Mouse (Mus musculus) cerebellum, postnatal 14 days (tissue): ENCODE measurements at regions not wholly inside any gene's neighbourhood (a gene's known extent, or its start where the extent isn't known, plus 50 kb on each side); places are given as distances from the start of the nearest gene placed in this dataset.
A peak's percentile ranks its signal among the peaks of the same experiment; 100 is the strongest.

Experiments used
- DNase-seq, 2 experiments: peaks; one replicate each; pipeline ENCODE4 v3.0.0; 2021; ENCODE audit warnings: mixed read lengths in 2 of 2

DNA sequence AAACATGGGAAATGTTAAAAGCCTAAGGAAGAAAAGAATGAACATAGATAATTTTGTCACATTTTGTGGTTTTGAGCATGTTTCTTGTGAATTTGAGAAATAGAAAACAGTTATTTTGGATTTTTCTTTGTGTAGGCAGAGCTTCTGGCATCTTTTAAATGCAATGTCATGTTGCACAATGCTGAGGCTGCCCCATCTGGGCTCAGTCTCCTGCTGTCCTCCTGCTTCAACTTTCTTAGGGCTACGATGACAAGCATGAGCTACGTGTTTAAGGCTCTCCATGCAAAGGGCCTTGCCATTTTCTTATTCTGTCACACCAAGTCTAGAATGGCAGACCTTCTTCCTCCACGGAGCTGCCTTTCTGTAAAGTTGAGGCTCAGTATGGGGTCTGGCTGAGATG lies 1141.6 kb upstream of the A1bg start:
- DNase-seq, result no peak

DNA sequence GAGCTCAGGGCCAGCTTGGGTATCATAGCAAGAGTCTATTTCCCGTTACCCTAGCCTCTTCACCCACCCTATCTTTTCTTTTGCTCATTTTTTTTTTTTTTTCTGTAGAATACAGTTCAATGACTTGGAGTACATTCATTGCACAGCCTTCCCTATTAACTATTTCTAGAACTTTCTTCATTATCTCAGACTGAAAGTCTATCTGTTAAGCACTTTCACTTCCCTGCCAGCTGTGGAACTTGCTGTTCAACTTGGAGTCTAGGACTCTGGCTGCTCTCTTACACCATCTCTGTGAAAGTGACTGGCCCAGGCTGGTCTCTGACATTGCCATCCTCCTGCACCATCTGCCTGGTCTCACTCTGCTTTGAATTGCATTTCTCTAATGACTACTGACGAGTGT lies 1134.6 kb upstream of the A1bg start:
- DNase-seq, result no peak

DNA sequence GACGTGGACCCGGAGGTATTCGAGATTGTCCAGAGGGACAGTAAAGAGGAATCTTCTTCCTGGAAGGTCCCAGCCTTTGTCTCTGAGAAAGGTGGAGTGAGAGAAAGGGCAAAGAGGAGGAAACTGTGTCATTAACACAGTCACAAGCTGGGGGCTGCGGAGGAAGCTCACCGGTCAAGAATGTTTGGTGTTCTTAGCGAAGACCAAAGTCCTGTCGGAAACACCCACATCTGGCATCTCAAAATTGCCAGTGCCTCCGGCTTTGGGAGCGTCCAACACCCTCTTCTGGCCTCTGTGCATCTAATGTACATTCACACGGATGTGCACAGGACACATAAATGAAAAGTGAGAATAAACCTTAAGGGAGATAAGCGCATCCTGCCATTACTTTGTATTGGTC lies 1134.1 kb upstream of the A1bg start:
- no peak for DNase-seq

DNA sequence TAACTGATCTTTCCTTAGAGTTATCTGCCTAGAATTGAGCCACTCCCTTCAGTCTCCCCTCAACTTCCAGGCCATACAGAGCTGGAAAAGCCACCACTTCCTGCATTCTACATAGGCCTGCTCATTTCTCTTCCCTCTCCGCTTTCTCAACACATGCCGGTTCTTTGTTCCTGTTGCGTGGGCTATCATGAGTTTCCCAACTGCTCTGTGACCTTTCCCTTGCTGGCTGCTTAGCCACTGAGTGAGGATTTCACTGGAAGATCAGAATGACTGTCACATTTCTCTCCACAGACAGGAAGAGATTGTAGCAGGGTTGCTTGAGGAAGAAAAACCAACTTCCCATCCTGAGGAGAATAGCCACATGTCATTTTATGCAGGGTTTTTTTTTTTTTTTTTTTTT lies 1133.6 kb upstream of the A1bg start:
- DNase-seq, result no peak

DNA sequence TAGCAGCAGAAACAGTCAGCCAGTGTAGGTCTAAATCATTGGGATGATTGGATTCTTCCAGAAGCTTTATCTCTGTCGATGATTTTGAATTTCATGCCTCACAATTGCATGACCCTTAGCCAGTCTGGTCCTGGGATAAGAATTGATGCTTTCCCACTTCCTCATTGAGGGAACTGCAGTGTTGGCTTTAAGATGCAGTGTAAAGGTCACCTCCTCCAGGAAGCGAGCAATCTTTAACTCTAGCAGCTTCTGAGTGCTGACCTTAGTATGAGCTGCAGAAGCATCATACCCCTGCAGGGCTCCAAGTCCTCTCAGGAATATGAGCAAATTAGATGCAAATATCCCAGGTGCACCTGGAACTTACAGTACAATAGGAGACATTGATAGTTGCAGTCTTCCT lies 1132.2 kb upstream of the A1bg start:
- DNase-seq, result no peak

DNA sequence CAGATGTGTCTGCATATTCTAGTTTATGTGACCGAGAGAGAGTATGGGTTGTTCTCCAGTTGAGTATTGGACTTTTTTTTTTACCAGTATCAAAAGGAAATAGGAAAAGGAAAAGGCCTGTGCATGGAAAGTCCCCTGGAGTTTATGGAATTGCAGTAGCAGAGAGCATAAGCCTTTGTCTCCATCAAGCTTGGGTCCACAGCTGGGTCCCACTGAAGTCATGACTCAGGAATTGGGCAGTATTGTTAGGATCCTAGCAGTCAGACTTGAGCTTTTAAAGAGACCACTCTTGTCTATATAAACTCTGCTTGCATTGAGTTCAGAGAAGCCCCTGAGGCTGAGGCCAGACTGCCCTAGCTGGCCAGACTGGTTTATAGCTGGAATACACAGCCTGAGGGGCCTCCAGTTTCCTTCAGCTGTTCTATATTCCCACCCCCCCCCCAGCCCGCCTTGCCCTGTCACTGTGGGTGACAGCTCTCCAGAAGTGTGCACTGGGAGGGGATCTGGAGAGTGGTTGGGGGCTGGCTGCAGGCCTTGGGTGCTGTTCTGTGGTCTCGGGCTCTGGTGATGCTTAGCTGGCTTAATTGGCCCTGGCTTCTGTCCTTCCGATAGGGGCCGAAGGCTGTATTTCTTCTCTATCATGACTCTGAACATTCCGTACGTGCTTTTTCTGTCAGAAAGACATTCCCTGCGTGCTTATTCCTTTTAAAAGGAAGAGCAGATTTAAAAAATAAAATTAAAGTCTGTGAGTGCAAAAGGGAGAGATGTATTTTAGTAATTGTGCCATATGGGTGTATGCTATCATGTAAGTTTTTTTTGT lies 1130.8 kb upstream of the A1bg start:
- DNase-seq, result no peak

DNA sequence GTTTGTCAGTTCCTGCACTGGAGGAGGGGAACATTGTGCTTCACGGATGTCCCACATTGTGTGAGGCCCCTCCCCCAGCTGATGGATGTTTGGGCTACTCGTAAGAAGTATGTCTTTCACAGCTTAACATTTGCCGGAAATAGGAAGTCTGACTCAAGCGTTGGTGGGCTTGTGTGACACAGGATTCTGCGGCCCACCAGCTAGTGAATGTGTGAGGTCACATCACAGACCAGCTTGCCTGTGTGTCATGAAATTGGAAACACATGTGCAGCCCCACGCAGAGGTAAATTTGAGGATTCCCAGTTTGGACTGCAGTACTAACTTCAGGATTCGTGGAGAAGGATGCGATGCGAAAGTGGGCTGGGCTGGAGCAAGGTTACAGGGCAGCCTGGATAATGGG lies 1126.6 kb upstream of the A1bg start:
- DNase-seq, result no peak

- no peak for DNase-seq
Measured at GRCm38 (mm10) chr15:62048981-62049380, 1126.2 kb upstream of the A1bg start.

GRCm38 (mm10) chr15:62046276-62046675 lies 1123.5 kb upstream of the A1bg start:
- no peak for DNase-seq

DNA sequence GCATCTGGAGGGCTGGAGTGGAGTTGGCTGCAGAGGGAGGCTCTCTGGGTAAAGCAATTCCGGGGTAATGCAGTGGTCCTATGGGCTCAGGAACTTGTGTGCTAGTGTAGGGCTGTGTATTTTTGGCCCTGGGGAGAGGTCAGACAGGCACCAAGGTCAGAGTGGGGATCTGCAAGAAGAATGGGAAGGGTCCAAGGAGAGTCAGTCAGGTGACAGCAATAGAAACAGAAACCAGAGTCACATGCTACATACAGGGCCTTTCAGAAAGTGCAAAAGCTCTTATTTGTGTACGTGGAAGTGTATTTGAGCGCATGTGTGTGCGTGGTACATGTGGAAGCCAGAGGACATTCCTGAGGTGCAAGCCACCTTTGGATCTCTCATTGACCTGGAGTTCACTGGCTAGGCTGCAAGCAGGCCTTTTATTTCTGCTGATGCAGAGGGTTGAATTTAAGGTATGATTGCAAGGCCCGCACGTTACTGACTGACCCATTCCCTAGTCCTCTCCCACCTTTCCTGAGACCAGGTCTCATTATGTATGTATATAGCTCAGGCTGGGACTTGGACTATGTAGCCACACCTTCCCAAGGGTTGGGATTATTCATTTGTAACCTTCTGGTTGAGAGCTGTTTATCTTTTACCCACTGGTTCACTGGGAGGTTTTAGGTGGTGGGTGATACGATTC lies 1122.0 kb upstream of the A1bg start:
- DNase-seq, result no peak

DNA sequence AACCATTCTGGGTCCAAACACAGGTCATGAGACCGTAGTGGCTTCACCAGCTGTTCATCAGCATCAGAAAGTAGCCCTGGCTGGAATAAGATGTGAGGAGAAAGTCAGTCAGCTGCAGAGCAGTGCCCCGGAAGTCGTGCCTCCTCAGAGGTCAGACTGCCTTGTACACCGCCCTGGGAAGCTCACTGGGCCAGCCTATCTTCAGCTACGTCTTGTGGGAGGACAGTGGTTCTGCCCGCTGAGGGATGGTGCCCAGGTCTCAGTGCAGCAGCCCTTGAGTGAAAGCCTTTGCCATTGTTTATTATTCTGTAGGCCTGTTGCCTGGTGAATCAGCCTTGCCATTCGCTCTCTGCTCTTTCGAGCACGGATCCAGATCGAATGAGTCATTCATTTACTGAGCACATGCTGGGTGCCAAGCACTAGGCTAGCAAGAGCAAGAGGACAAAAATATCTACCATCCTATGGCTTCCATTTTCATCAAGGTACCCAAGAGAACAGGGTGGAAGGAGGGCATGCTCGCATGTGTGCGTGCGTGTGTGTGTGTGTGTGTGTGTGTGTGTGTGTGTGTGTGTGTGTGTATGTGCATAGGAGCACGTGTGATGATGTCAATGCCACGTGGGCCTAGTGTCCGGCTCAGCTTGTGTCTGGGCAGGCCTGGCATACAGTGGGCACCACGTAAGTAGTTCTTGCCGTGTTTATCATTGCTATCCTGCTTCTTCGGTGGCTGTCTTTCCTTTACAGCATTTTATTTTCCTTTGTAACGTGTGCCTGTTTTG lies 1121.0 kb upstream of the A1bg start:
- DNase-seq, result peak; percentile 16 to 32

GRCm38 (mm10) chr15:62042924-62043504 lies 1120.2 kb upstream of the A1bg start:
- DNase-seq, result no peak
